Mouse (Mus musculus): ENCODE measurements around the gene Tpmt. TPM values are rescaled to one million over a fixed set of nuclear protein-coding genes. Genes with fewer than 3 reads are reported as not detected.

The Tpmt gene
- polyA plus RNA-seq, 1 experiment from 2014 or later, result 37.4 TPM

GRCm38 (mm10) chr13:47070329-47071080 lies 26.0 kb upstream of the Tpmt start:
- Histone ChIP-seq H3K9ac (replicated peaks; ENCODE audit: low read length) (no peak overlapping the region), H3K4me3 (ENCODE audit: low read length) (no peak overlapping the region), H3K9me3 (ENCODE audit: low read length) (no peaks in the 10 kb centered on the region), H3K27me3 (ENCODE audit: insufficient read depth, low read length) (no peaks in the 10 kb centered on the region), H3K36me3 (ENCODE audit: insufficient read depth, low read length) (peaks cover 14% of the 10 kb centered on the region), H3K4me2 (replicated peaks; ENCODE audit: low read depth, low read length) (no peak overlapping the region), H3K27ac (ENCODE audit: low read length) (no peak overlapping the region), H3K4me1 (ENCODE audit: insufficient read depth, low read length) (no peaks in the 10 kb centered on the region)
- 73% methylated on average over 15 of the region's 15 CpGs for WGBS
- ATAC-seq (ENCODE audit: low FRiP score, low TSS enrichment), result 0 out of 2 replicates have a peak, but pooled peaks have one; percentile 54

- ATAC-seq (ENCODE audit: low FRiP score, low TSS enrichment), result no peak
- Histone ChIP-seq H3K4me2 (replicated peaks; ENCODE audit: low read depth, low read length) (no peak overlapping the region), H3K27me3 (ENCODE audit: insufficient read depth, low read length) (no peaks in the 10 kb centered on the region), H3K9me3 (ENCODE audit: low read length) (no peaks in the 10 kb centered on the region), H3K4me1 (ENCODE audit: insufficient read depth, low read length) (no peaks in the 10 kb centered on the region), H3K4me3 (ENCODE audit: low read length) (no peak overlapping the region), H3K36me3 (ENCODE audit: insufficient read depth, low read length) (peaks cover 22% of the 10 kb centered on the region), H3K9ac (replicated peaks; ENCODE audit: low read length) (no peak overlapping the region), H3K27ac (ENCODE audit: low read length) (no peak overlapping the region)
- WGBS, result 91% methylated on average over 6 of the region's 6 CpGs
Observed at GRCm38 (mm10) chr13:47067001-47067400, 22.5 kb upstream of the Tpmt start.

GRCm38 (mm10) chr13:47066516-47066915 lies 22.0 kb upstream of the Tpmt start:
- 87% methylated on average over 10 of the region's 10 CpGs for WGBS
- no peaks in the 10 kb centered on the region for H3K27me3 ChIP-seq (ENCODE audit: insufficient read depth, low read length)
- H3K9me3 ChIP-seq (ENCODE audit: low read length), result no peaks in the 10 kb centered on the region
- H3K4me1 ChIP-seq (ENCODE audit: insufficient read depth, low read length), result no peaks in the 10 kb centered on the region
- H3K36me3 ChIP-seq (ENCODE audit: insufficient read depth, low read length), result peaks cover 22% of the 10 kb centered on the region
- H3K27ac ChIP-seq (ENCODE audit: low read length), result no peak overlapping the region
- ATAC-seq (ENCODE audit: low FRiP score, low TSS enrichment), result no peak
- H3K4me2 ChIP-seq (replicated peaks; ENCODE audit: low read depth, low read length), result no peak overlapping the region
- H3K4me3 ChIP-seq (ENCODE audit: low read length), result no peak overlapping the region
- H3K9ac ChIP-seq (replicated peaks; ENCODE audit: low read length), result no peak overlapping the region

DNA sequence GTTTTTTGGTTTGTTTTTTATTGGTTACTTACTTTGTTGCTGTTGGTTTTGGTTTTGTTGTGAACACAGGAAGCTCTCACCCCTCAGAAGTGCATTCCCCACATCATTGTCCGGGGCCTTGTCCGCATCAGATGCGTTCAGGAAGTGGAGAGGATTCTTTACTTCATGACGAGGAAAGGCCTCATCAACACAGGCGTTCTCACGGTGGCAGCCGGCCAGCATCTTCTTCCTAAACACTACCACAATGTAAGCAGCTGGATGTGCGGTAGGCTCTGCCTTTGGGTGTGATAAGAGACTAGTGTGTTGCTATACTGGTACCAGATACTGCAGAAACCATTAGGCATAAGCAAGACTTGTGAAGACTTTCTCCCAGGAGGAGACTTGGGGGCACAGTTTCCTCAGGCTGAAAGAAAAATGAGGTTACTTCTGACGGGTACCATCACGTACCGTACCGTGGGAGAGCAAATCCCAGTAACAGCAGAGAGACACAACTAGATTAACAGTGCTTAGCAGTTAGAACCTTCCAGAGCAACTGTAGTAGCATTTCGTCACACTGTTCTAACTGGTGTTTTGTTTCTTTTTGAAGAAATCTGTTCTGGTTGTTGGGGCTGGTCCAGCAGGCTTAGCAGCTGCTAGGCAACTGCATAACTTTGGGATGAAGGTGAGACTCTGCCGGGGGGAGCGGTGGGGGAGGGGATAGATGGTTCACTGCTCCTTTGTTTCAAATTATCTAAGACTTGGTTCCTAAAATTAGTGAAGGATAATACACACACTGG lies 19.6 kb upstream of the Tpmt start:
- Histone ChIP-seq H3K4me3 (ENCODE audit: low read length) (no peak overlapping the region), H3K4me2 (replicated peaks; ENCODE audit: low read depth, low read length) (no peak overlapping the region), H3K36me3 (ENCODE audit: insufficient read depth, low read length) (peaks cover 23% of the 10 kb centered on the region), H3K9ac (replicated peaks; ENCODE audit: low read length) (no peak overlapping the region), H3K4me1 (ENCODE audit: insufficient read depth, low read length) (no peaks in the 10 kb centered on the region), H3K27ac (ENCODE audit: low read length) (no peak overlapping the region), H3K9me3 (ENCODE audit: low read length) (no peaks in the 10 kb centered on the region), H3K27me3 (ENCODE audit: insufficient read depth, low read length) (no peaks in the 10 kb centered on the region)
- 83% methylated on average over 15 of the region's 15 CpGs for WGBS
- no peak for ATAC-seq (ENCODE audit: low FRiP score, low TSS enrichment)

DNA sequence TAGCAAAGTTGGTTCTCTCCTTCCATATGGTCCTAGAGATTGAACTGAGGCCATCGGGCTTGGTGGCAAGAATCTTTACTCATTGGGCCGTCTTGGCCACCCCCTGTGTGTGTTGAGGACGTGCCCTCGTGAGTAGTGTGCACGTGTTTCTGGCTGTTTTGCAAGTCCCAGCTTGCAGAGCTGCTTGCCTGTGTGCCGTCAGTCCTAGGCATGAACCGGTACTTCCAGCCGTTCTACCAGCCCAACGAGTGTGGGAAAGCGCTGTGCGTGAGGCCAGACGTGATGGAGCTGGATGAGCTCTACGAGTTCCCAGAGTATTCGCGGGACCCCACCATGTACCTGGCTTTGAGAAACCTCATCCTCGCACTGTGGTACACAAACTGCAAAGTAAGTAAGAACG lies 18.2 kb upstream of the Tpmt start:
- no peak overlapping the region for H3K4me3 ChIP-seq (ENCODE audit: low read length)
- peaks cover 25% of the 10 kb centered on the region for H3K36me3 ChIP-seq (ENCODE audit: insufficient read depth, low read length)
- H3K9me3 ChIP-seq (ENCODE audit: low read length), result no peaks in the 10 kb centered on the region
- no peaks in the 10 kb centered on the region for H3K4me1 ChIP-seq (ENCODE audit: insufficient read depth, low read length)
- no peak overlapping the region for H3K9ac ChIP-seq (replicated peaks; ENCODE audit: low read length)
- no peak overlapping the region for H3K4me2 ChIP-seq (replicated peaks; ENCODE audit: low read depth, low read length)
- ATAC-seq (ENCODE audit: low FRiP score, low TSS enrichment), result no peak
- WGBS, result 94% methylated on average over 17 of the region's 17 CpGs
- no peak overlapping the region for H3K27ac ChIP-seq (ENCODE audit: low read length)
- no peaks in the 10 kb centered on the region for H3K27me3 ChIP-seq (ENCODE audit: insufficient read depth, low read length)

- 91% methylated on average over 5 of the region's 5 CpGs for whole genome bisulfite sequencing
- H3K27me3 ChIP-seq (ENCODE audit: insufficient read depth, low read length), result no peaks in the 10 kb centered on the region
- H3K9ac ChIP-seq (replicated peaks; ENCODE audit: low read length), result no peak overlapping the region
- ATAC-seq (ENCODE audit: low FRiP score, low TSS enrichment), result no peak
- H3K4me3 ChIP-seq (ENCODE audit: low read length), result no peak overlapping the region
- no peak overlapping the region for H3K4me2 ChIP-seq (replicated peaks; ENCODE audit: low read depth, low read length)
- 0 out of 2 replicates have a peak, but pooled peaks cover 2% of the 10 kb centered on the region for H3K4me1 ChIP-seq (ENCODE audit: insufficient read depth, low read length)
- no peak overlapping the region for H3K27ac ChIP-seq (ENCODE audit: low read length)
- no peaks in the 10 kb centered on the region for H3K9me3 ChIP-seq (ENCODE audit: low read length)
- H3K36me3 ChIP-seq (ENCODE audit: insufficient read depth, low read length), result peaks cover 24% of the 10 kb centered on the region
Observed at GRCm38 (mm10) chr13:47056781-47057180, 12.2 kb upstream of the Tpmt start.

DNA sequence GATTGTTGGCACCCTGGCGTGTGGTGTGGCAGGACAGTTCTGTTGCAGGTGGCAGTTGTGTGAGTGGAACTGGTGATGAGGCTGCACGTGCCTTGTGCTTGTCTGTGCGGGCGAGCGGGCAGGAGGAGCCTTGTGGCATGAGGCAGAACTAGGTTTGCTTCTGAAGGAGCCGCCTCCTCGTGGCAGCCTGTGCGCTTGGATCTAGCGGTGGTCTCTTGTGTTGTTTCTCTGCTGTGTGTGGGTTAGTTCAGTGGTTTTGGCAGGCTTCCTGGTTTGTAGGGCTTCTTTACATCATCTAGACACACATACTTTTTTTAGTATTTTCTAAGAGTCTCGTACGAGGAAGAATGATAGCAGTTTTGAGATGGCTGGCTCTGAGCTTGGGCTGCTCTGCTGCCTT lies 11.6 kb upstream of the Tpmt start:
- H3K4me3 ChIP-seq (ENCODE audit: low read length), result no peak overlapping the region
- H3K9me3 ChIP-seq (ENCODE audit: low read length), result no peaks in the 10 kb centered on the region
- no peaks in the 10 kb centered on the region for H3K27me3 ChIP-seq (ENCODE audit: insufficient read depth, low read length)
- no peak overlapping the region for H3K4me2 ChIP-seq (replicated peaks; ENCODE audit: low read depth, low read length)
- H3K9ac ChIP-seq (replicated peaks; ENCODE audit: low read length), result no peak overlapping the region
- no peak for ATAC-seq (ENCODE audit: low FRiP score, low TSS enrichment)
- H3K27ac ChIP-seq (ENCODE audit: low read length), result no peak overlapping the region
- H3K4me1 ChIP-seq (ENCODE audit: insufficient read depth, low read length), result 0 out of 2 replicates have a peak, but pooled peaks cover 6% of the 10 kb centered on the region
- peaks cover 26% of the 10 kb centered on the region for H3K36me3 ChIP-seq (ENCODE audit: insufficient read depth, low read length)
- WGBS, result 85% methylated on average over 11 of the region's 11 CpGs

GRCm38 (mm10) chr13:47053971-47054370 lies 9.4 kb upstream of the Tpmt start:
- peaks cover 33% of the 10 kb centered on the region for H3K36me3 ChIP-seq (ENCODE audit: insufficient read depth, low read length)
- no peak overlapping the region for H3K4me3 ChIP-seq (ENCODE audit: low read length)
- WGBS, result 82% methylated on average over 10 of the region's 10 CpGs
- no peaks in the 10 kb centered on the region for H3K9me3 ChIP-seq (ENCODE audit: low read length)
- no peaks in the 10 kb centered on the region for H3K27me3 ChIP-seq (ENCODE audit: insufficient read depth, low read length)
- no peak overlapping the region for H3K4me2 ChIP-seq (replicated peaks; ENCODE audit: low read depth, low read length)
- no peak overlapping the region for H3K9ac ChIP-seq (replicated peaks; ENCODE audit: low read length)
- no peak for ATAC-seq (ENCODE audit: low FRiP score, low TSS enrichment)
- 0 out of 2 replicates have a peak, but pooled peaks cover 6% of the 10 kb centered on the region for H3K4me1 ChIP-seq (ENCODE audit: insufficient read depth, low read length)
- no peak overlapping the region for H3K27ac ChIP-seq (ENCODE audit: low read length)

- Histone ChIP-seq H3K27ac (ENCODE audit: low read length) (no peak overlapping the region), H3K4me2 (replicated peaks; ENCODE audit: low read depth, low read length) (no peak overlapping the region), H3K27me3 (ENCODE audit: insufficient read depth, low read length) (no peaks in the 10 kb centered on the region), H3K9ac (replicated peaks; ENCODE audit: low read length) (no peak overlapping the region), H3K9me3 (ENCODE audit: low read length) (no peaks in the 10 kb centered on the region), H3K4me1 (ENCODE audit: insufficient read depth, low read length) (0 out of 2 replicates have a peak, but pooled peaks cover 6% of the 10 kb centered on the region), H3K36me3 (ENCODE audit: insufficient read depth, low read length) (peaks cover 34% of the 10 kb centered on the region), H3K4me3 (ENCODE audit: low read length) (no peak overlapping the region)
- 59% methylated on average over 4 of the region's 4 CpGs for WGBS
- ATAC-seq (ENCODE audit: low FRiP score, low TSS enrichment), result no peak
Observed at GRCm38 (mm10) chr13:47050009-47050408, 5.5 kb upstream of the Tpmt start.

- Histone ChIP-seq H3K4me2 (replicated peaks; ENCODE audit: low read depth, low read length) (no peak overlapping the region), H3K27me3 (ENCODE audit: insufficient read depth, low read length) (no peaks in the 10 kb centered on the region), H3K27ac (ENCODE audit: low read length) (no peak overlapping the region), H3K9ac (replicated peaks; ENCODE audit: low read length) (no peak overlapping the region), H3K9me3 (ENCODE audit: low read length) (no peaks in the 10 kb centered on the region), H3K4me3 (ENCODE audit: low read length) (no peak overlapping the region), H3K36me3 (ENCODE audit: insufficient read depth, low read length) (peaks cover 25% of the 10 kb centered on the region), H3K4me1 (ENCODE audit: insufficient read depth, low read length) (peaks cover 13% of the 10 kb centered on the region; the same call in 1 of the 2 replicates)
- 87% methylated on average over 4 of the region's 4 CpGs for WGBS
- ATAC-seq (ENCODE audit: low FRiP score, low TSS enrichment), result no peak
Observed at GRCm38 (mm10) chr13:47047996-47048395, 3.5 kb upstream of the Tpmt start.

All from kidney, embryonic 16.5 days (tissue).